Mouse (Mus musculus) cortical plate, adult 2 months (tissue): ENCODE measurements around the gene D16Ertd472e.

Experiments used
- CTCF ChIP-seq: fragments of 200-500 bp; IDR thresholded peaks from 2 replicates; pipeline ENCODE4 v1.5.1; 2011; ENCODE audit warnings: mild to moderate bottlenecking, control low read depth, low read length; ENCODE audit not compliant: insufficient read depth; ENCODE audit errors: extremely low read depth
- POLR2A ChIP-seq: fragments of 200-500 bp; IDR thresholded peaks from 2 replicates; pipeline ENCODE4 v1.6.1; 2011; ENCODE audit warnings: mild to moderate bottlenecking, low read length, control low read depth; ENCODE audit not compliant: insufficient read depth; ENCODE audit errors: extremely low read depth

DNA sequence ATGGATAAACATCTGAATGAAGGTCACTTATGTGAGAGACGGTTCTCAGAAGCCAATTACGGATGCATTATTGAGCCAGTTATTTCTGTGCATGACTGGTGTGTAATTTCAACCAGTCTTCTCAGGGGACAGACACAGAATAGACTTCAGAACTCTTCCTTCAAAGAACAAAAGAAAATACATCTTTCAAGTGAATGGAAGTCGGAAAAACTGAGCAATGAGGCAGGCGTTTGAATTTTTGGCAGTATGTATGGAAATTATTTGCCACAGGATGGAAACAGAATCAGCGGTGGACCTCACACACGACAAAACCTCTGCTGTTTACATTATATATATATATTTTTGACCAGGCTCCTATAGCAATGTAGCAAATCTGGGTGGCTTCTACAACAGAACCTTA lies 14.6 kb upstream of the D16Ertd472e start:
- no peak for TF ChIP-seq CTCF
- no peak for TF ChIP-seq POLR2A
